Comparison of ENCODE assay signal across 24 mouse cellular contexts in genomic region chr13:89421833-89422232, GRCm38 (mm10).
DNase-seq lines count a peak whose midpoint lies in the region; ATAC-seq and TF ChIP-seq lines count a peak whose summit lies in the region.
"Had no signal": no experiment of that assay in that cellular context is flagged by ENCODE, and none has a peak within 500 bp of the region (broad histone marks: within the 10 kb centered on the region; RNA-seq: fewer than 3 reads in every experiment).

No protein-coding gene starts in this region.

- H3K4me1 ChIP-seq in liver, embryonic 14.5 days (replicated peaks; ENCODE audit: control insufficient read depth in 2 of 2, insufficient read depth in 2 of 2, low read length in 1 of 2): no peaks in the 10 kb centered on the region
- H3K4me1 ChIP-seq in MEL (ENCODE audit: control insufficient read depth in 1 of 2, insufficient read depth in 2 of 2, low read length in 2 of 2): peaks cover 4 to 11% of the 10 kb centered on the region in 2 experiments; a peak in 3 of 4 replicates
- no peaks in the 10 kb centered on the region for H3K4me1 ChIP-seq in midbrain, postnatal 0 days (ENCODE audit: insufficient read depth, low read length)
- H3K4me1 ChIP-seq: embryonic facial prominence, embryonic 12.5 days; forebrain, embryonic 13.5 days; forebrain, embryonic 15.5 days had no signal

- no peak for DNase-seq in liver, embryonic 14.5 days (ENCODE audit: low read depth in 3 of 3, low spot score in 3 of 3)
- DNase-seq in liver: no peak
- DNase-seq in MEL (ENCODE audit: low read depth, low spot score): no peak
- no peak for DNase-seq in midbrain, postnatal 0 days (ENCODE audit: low spot score)
- no peak for DNase-seq in ovary, postnatal 10 days (ENCODE audit: low spot score)
- DNase-seq: adrenal gland, adult 2 months; adrenal gland, postnatal 10 days; adrenal gland, postnatal 25 days; B cell, adult 2 months; cerebellum, adult 11 months; cerebellum, adult 18-20 months; cerebellum, adult 8-10 months; cerebellum, adult 9-11 months; cerebellum, postnatal 14 days; cerebellum, postnatal 36 days; forebrain, postnatal 0 days had no signal

- H3K27ac ChIP-seq in liver, embryonic 14.5 days: no peak overlapping the region
- H3K27ac ChIP-seq in MEL (ENCODE audit: control insufficient read depth, low read depth, low read length): no peak overlapping the region
- no peak overlapping the region for H3K27ac ChIP-seq in midbrain, postnatal 0 days (ENCODE audit: low read depth, low read length)
- H3K27ac ChIP-seq: embryonic facial prominence, embryonic 10.5 days; embryonic facial prominence, embryonic 12.5 days; forebrain, embryonic 13.5 days; forebrain, embryonic 15.5 days had no signal

- no peak for TF ChIP-seq RAD21 in MEL (IDR thresholded peaks at IDR 0.05; ENCODE audit: low read depth, low read length)

- no peak overlapping the region for H3K4me3 ChIP-seq in liver, embryonic 14.5 days (ENCODE audit: insufficient read depth in 1 of 2, low read depth in 2 of 2, low read length in 2 of 2)
- H3K4me3 ChIP-seq in MEL (ENCODE audit: control insufficient read depth in 1 of 2, insufficient read depth in 1 of 2, low read depth in 2 of 2, low read length in 2 of 2): no peak overlapping the region
- no peak overlapping the region for H3K4me3 ChIP-seq in midbrain, postnatal 0 days (ENCODE audit: low read depth, low read length)
- H3K4me3 ChIP-seq: embryonic facial prominence, embryonic 10.5 days; embryonic facial prominence, embryonic 12.5 days; forebrain, embryonic 13.5 days; forebrain, embryonic 15.5 days had no signal

- no peaks in the 10 kb centered on the region for H3K9me3 ChIP-seq in liver, embryonic 14.5 days (ENCODE audit: control insufficient read depth, low read length)
- no peaks in the 10 kb centered on the region for H3K9me3 ChIP-seq in MEL (replicated peaks; ENCODE audit: insufficient read depth, low read length)
- no peaks in the 10 kb centered on the region for H3K9me3 ChIP-seq in midbrain, postnatal 0 days (ENCODE audit: low read length)
- H3K9me3 ChIP-seq: embryonic facial prominence, embryonic 10.5 days; embryonic facial prominence, embryonic 12.5 days; forebrain, embryonic 13.5 days; forebrain, embryonic 15.5 days; G1E had no signal

- H3K4me2 ChIP-seq in liver, embryonic 14.5 days (ENCODE audit: low read depth): no peak overlapping the region
- no peak overlapping the region for H3K4me2 ChIP-seq in midbrain, postnatal 0 days (ENCODE audit: low read depth, low read length, poor library complexity, severe bottlenecking)
- H3K4me2 ChIP-seq: embryonic facial prominence, embryonic 12.5 days; forebrain, embryonic 13.5 days; forebrain, embryonic 15.5 days had no signal

- no peaks in the 10 kb centered on the region for H3K36me3 ChIP-seq in liver, embryonic 14.5 days (replicated peaks; ENCODE audit: control insufficient read depth, insufficient read depth, low read depth)
- H3K36me3 ChIP-seq in MEL (ENCODE audit: control insufficient read depth in 1 of 2, insufficient read depth in 2 of 2, low read length in 2 of 2): peaks cover 0 to 13% of the 10 kb centered on the region in 2 experiments; a peak in 2 of 4 replicates
- no peaks in the 10 kb centered on the region for H3K36me3 ChIP-seq in midbrain, postnatal 0 days (ENCODE audit: insufficient read depth, low read length)
- H3K36me3 ChIP-seq: embryonic facial prominence, embryonic 10.5 days; embryonic facial prominence, embryonic 12.5 days; forebrain, embryonic 15.5 days; G1E had no signal

- no peaks in the 10 kb centered on the region for H3K79me2 ChIP-seq in MEL (ENCODE audit: control insufficient read depth, insufficient read depth, low read length, poor library complexity)

- 0 out of 2 replicates have a peak, but pooled peaks have one; percentile 11 for TF ChIP-seq EP300 in liver, embryonic 14.5 days (IDR thresholded peaks at IDR 0.05; ENCODE audit: low read depth)
- TF ChIP-seq EP300 in MEL (IDR thresholded peaks at IDR 0.05; ENCODE audit: low read depth in 1 of 2, low read length in 2 of 2): peak; percentile 64 to 89

- no peaks in the 10 kb centered on the region for H3K27me3 ChIP-seq in liver, embryonic 14.5 days (ENCODE audit: control insufficient read depth, insufficient read depth, low read length)
- H3K27me3 ChIP-seq in MEL (ENCODE audit: control insufficient read depth in 1 of 2, insufficient read depth in 2 of 2, low read length in 2 of 2): no peaks in the 10 kb centered on the region
- no peaks in the 10 kb centered on the region for H3K27me3 ChIP-seq in midbrain, postnatal 0 days (ENCODE audit: insufficient read depth, low read length)
- H3K27me3 ChIP-seq: CH12.LX; embryonic facial prominence, embryonic 12.5 days; forebrain, embryonic 13.5 days; forebrain, embryonic 15.5 days had no signal

- TF ChIP-seq POLR2A in MEL (IDR thresholded peaks at IDR 0.05; ENCODE audit: control insufficient read depth in 1 of 2, insufficient read depth in 1 of 2, low read depth in 1 of 2, low read length in 2 of 2, poor library complexity in 1 of 2): no peak

- no peak for TF ChIP-seq CTCF in liver, embryonic 14.5 days (IDR thresholded peaks at IDR 0.05; ENCODE audit: low read depth)
- TF ChIP-seq CTCF in MEL (IDR thresholded peaks at IDR 0.05 in 2 of 3, conservative IDR thresholded peaks at IDR 0.05 in 1 of 3; ENCODE audit: control insufficient read depth in 1 of 3, insufficient read depth in 1 of 3, low read depth in 2 of 3, low read length in 3 of 3, poor library complexity in 1 of 3, severe bottlenecking in 1 of 3): no peak
- no peak for TF ChIP-seq CTCF in midbrain, postnatal 0 days (IDR thresholded peaks at IDR 0.05)

- H3K9ac ChIP-seq in liver, embryonic 14.5 days (replicated peaks): no peak overlapping the region
- no peak overlapping the region for H3K9ac ChIP-seq in MEL (ENCODE audit: control insufficient read depth, low read depth, low read length, poor library complexity, severe bottlenecking)
- no peak overlapping the region for H3K9ac ChIP-seq in midbrain, postnatal 0 days (replicated peaks; ENCODE audit: low read length, poor library complexity, severe bottlenecking)
- H3K9ac ChIP-seq: embryonic facial prominence, embryonic 12.5 days; forebrain, embryonic 13.5 days; forebrain, embryonic 15.5 days; forebrain, postnatal 0 days had no signal

- no peak for ATAC-seq in liver, embryonic 14.5 days (ENCODE audit: insufficient read depth)
- peak; percentile 57 for ATAC-seq in megakaryocyte progenitor cell, adult 5-6 weeks (replicated peaks; ENCODE audit: poor library complexity)
- ATAC-seq in midbrain, postnatal 0 days (ENCODE audit: low FRiP score): no peak
- ATAC-seq: CD4-positive, CD25-positive, alpha-beta regulatory T cell, adult 4 months; forebrain, embryonic 13.5 days; forebrain, embryonic 15.5 days; forebrain, postnatal 0 days had no signal

TF ChIP-seq in MEL, 35 proteins besides CTCF, POLR2A, EP300 and RAD21:
- TF ChIP-seq CHD2 (IDR thresholded peaks at IDR 0.05; ENCODE audit: low read length): no peak
- TF ChIP-seq UBTF (IDR thresholded peaks at IDR 0.05; ENCODE audit: borderline replicate concordance, insufficient read depth, low read depth, low read length): no peak
- peak; percentile 83; the same call in 1 of the 2 replicates for TF ChIP-seq TCF12 (IDR thresholded peaks at IDR 0.05; ENCODE audit: low read depth, low read length)
- TF ChIP-seq MYC (IDR thresholded peaks at IDR 0.05; ENCODE audit: low read depth, low read length): no peak
- TF ChIP-seq GATA1 (IDR thresholded peaks at IDR 0.05; ENCODE audit: low read depth, low read length): peak; percentile 54
